Mouse (Mus musculus) olfactory bulb, adult 2 months (tissue): ENCODE results near the gene Aatf.

Source experiments
- CTCF ChIP-seq: fragments of 200-500 bp; IDR thresholded peaks from 2 replicates; pipeline ENCODE4 v1.5.1; 2012; ENCODE audit warnings: low read depth, mild to moderate bottlenecking, low read length, moderate library complexity; ENCODE audit not compliant: insufficient read depth
- POLR2A ChIP-seq: fragments of 200-500 bp; IDR thresholded peaks from 2 replicates; pipeline ENCODE4 v1.6.1; 2012; ENCODE audit warnings: mild to moderate bottlenecking, low read depth, low read length, moderate library complexity; ENCODE audit not compliant: insufficient read depth

- TF ChIP-seq CTCF (no peak; the same call in 1 of the 2 replicates), POLR2A (no peak)
These were observed 101.7 kb downstream of the Aatf start for GRCm38 (mm10) chr11:84411642-84412018.
